Mouse (Mus musculus) forebrain, embryonic 16.5 days (tissue): ENCODE results near the gene Prr5. TPM values are rescaled to one million over a fixed set of nuclear protein-coding genes. Genes with fewer than 3 reads are reported as not detected.
A peak's percentile ranks its signal among the peaks of the same experiment; 100 is the strongest.

Experiments
- ATAC-seq: fragments of 200-750 bp; cut with Nextera tagmentation; 2 replicates; pipeline ENCODE4 v1.8.0; 2017; ENCODE audit warnings: mild to moderate bottlenecking, moderate library complexity
- H3K27ac ChIP-seq: fragments of 300-500 bp; sonication (generic); 2 replicates; pipeline ENCODE4 v1.5.1; 2014; ENCODE audit warnings: low read length, control low read depth
- H3K27me3 ChIP-seq: fragments of 300-500 bp; sonication (generic); replicated peaks from 2 replicates; pipeline ENCODE4 v1.6.1; 2014; ENCODE audit warnings: low read length; ENCODE audit not compliant: control insufficient read depth, insufficient read depth
- H3K36me3 ChIP-seq: fragments of 300-500 bp; sonication (generic); 2 replicates; pipeline ENCODE4 v1.6.1; 2014; ENCODE audit not compliant: control insufficient read depth, insufficient read depth
- H3K4me1 ChIP-seq: fragments of 300-500 bp; sonication (generic); replicated peaks from 2 replicates; pipeline ENCODE4 v1.6.1; 2014; ENCODE audit warnings: low read length; ENCODE audit not compliant: control insufficient read depth, insufficient read depth
- H3K4me2 ChIP-seq: fragments of 300-500 bp; sonication (generic); 2 replicates; pipeline ENCODE4 v1.6.1; 2014; ENCODE audit warnings: mild to moderate bottlenecking, low read length, control low read depth
- H3K4me3 ChIP-seq: fragments of 300-500 bp; sonication (generic); replicated peaks from 2 replicates; pipeline ENCODE4 v1.5.1; 2014; ENCODE audit warnings: mild to moderate bottlenecking, low read length, control low read depth
- H3K9ac ChIP-seq: fragments of 300-500 bp; sonication (generic); replicated peaks from 2 replicates; pipeline ENCODE4 v1.6.1; 2014; ENCODE audit warnings: low read depth, low read length, control low read depth
- H3K9me3 ChIP-seq: fragments of 300-500 bp; sonication (generic); 2 replicates; pipeline ENCODE4 v1.6.1; 2016; ENCODE audit warnings: low read length; ENCODE audit not compliant: control insufficient read depth
- WGBS: fragments of 180-500 bp; shearing (Covaris S2); extraction: QIAGEN DNeasy Blood & Tissue Kit; methylation state at CpG from one replicate; pipeline ENCODE4 v1.1.7; 2014; 5-methylcytosine and 5-hydroxymethylcytosine counted together
- polyA plus RNA-seq: library from polyadenylated mRNA; unstranded; fragments of >200 nt; fragmentation: Nextera tagmentation; extraction: Ambion mirVana; gene quantifications from 2 replicates; pipeline ENCODE4 v1.2.1, GENCODE M21; 2015

Gene Prr5
- polyA plus RNA-seq, 1 experiment from 2014 or later: 16.4 TPM

DNA sequence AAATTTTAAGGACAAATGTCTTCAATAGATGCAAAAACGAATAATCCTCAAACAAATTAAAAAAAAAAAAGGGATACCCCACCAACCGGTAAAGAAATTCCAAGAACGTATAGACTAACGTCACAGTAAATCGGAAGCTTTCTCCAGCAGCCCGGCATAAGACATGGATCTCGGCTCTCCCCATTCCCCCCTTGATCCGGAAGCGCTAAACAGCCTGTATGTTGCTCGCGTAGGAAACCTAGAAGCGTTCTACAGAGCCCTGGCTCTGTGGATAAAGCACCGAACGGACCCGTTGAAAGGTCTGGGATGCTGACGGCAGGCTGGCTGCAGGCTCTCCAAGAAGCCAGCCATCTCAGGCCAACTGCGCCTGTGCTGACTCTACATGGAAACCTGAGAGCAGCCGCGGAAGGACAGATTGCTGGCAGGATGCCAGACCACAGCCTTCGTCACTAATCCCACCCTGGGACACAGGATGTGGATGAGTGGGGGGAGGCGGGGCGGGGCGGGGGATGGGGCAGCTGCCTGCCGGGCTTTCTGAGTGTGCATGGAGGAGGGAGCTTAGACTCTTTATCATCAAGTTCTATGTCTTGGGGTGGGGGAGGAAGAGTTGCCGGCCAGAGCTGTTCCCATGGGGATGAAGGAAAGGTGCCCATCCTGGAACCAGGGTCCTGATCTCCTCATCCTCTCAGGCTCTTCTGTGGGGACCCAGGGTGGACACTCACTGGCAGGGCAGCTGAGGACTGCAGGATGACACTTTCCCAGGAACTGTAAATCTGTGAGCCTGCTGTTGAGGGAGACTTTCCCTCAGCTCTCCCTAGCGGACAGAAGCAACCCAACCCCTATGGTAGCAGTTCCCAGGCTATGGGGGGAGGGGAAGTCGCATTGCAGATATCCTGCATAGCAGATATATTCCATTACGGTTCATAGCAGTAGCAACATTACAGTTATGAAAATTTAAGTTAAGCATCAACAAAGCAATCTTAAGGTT, 15.1 kb upstream of the Prr5 start:
- 5% methylated on average over 28 of the region's 28 CpGs for WGBS
- Histone ChIP-seq H3K4me3 (peak overlapping the region; percentile 50), H3K36me3 (no peaks in the 10 kb centered on the region), H3K4me1 (peaks cover 11% of the 10 kb centered on the region), H3K27ac (peak overlapping the region; percentile 92), H3K9ac (peak overlapping the region; percentile 67), H3K9me3 (no peaks in the 10 kb centered on the region), H3K4me2 (peak overlapping the region; percentile 74), H3K27me3 (no peaks in the 10 kb centered on the region)
- ATAC-seq: peak; percentile 90

DNA sequence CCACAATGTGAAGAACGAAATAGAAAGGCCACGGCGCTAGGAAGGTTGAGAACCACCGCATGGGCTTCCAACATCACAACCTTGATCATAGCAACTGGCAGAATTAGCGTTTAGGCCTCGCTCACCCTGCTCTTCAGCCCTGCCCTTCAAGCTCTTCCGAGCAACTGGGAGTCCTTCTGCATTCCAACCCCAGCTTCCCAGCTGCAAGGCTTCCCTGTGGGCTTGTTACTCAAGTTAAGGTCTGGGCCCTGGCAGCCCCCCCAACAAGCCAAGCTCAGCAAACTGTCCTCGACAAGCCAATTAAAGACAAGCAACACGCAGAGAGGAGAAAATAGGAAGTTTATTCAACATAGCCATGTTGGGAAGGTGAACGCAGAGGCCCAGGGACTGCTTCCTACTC, 14.4 kb upstream of the Prr5 start:
- peak overlapping the region; percentile 92 for H3K27ac ChIP-seq
- H3K4me2 ChIP-seq: no peak overlapping the region
- no peak for ATAC-seq
- no peaks in the 10 kb centered on the region for H3K9me3 ChIP-seq
- H3K4me1 ChIP-seq: peaks cover 11% of the 10 kb centered on the region
- H3K9ac ChIP-seq: no peak overlapping the region
- no peak overlapping the region for H3K4me3 ChIP-seq
- no peaks in the 10 kb centered on the region for H3K36me3 ChIP-seq
- 60% methylated on average over 10 of the region's 10 CpGs for WGBS
- H3K27me3 ChIP-seq: no peaks in the 10 kb centered on the region

GRCm38 (mm10) chr15:84656689-84657088, 12.7 kb upstream of the Prr5 start:
- no peak overlapping the region for H3K4me3 ChIP-seq
- ATAC-seq: no peak
- H3K4me2 ChIP-seq: no peak overlapping the region
- H3K9me3 ChIP-seq: no peaks in the 10 kb centered on the region
- H3K9ac ChIP-seq: no peak overlapping the region
- H3K4me1 ChIP-seq: peaks cover 11% of the 10 kb centered on the region
- H3K27ac ChIP-seq: no peak overlapping the region
- no peaks in the 10 kb centered on the region for H3K36me3 ChIP-seq
- 92% methylated on average over 3 of the region's 3 CpGs for WGBS
- H3K27me3 ChIP-seq: no peaks in the 10 kb centered on the region

GRCm38 (mm10) chr15:84657384-84658064, 11.9 kb upstream of the Prr5 start:
- H3K9me3 ChIP-seq: no peaks in the 10 kb centered on the region
- no peak overlapping the region for H3K9ac ChIP-seq
- no peaks in the 10 kb centered on the region for H3K27me3 ChIP-seq
- H3K4me3 ChIP-seq: no peak overlapping the region
- ATAC-seq: no peak
- WGBS: 41% methylated on average over 9 of the region's 9 CpGs
- peaks cover 12% of the 10 kb centered on the region for H3K4me1 ChIP-seq
- H3K4me2 ChIP-seq: no peak overlapping the region
- H3K36me3 ChIP-seq: no peaks in the 10 kb centered on the region
- no peak overlapping the region for H3K27ac ChIP-seq

GRCm38 (mm10) chr15:84658655-84659054, 10.8 kb upstream of the Prr5 start:
- no peak overlapping the region for H3K27ac ChIP-seq
- 84% methylated on average over 5 of the region's 5 CpGs for WGBS
- H3K36me3 ChIP-seq: no peaks in the 10 kb centered on the region
- no peak for ATAC-seq
- no peak overlapping the region for H3K4me2 ChIP-seq
- no peaks in the 10 kb centered on the region for H3K27me3 ChIP-seq
- H3K4me1 ChIP-seq: peaks cover 20% of the 10 kb centered on the region
- no peaks in the 10 kb centered on the region for H3K9me3 ChIP-seq
- H3K9ac ChIP-seq: no peak overlapping the region
- no peak overlapping the region for H3K4me3 ChIP-seq

DNA sequence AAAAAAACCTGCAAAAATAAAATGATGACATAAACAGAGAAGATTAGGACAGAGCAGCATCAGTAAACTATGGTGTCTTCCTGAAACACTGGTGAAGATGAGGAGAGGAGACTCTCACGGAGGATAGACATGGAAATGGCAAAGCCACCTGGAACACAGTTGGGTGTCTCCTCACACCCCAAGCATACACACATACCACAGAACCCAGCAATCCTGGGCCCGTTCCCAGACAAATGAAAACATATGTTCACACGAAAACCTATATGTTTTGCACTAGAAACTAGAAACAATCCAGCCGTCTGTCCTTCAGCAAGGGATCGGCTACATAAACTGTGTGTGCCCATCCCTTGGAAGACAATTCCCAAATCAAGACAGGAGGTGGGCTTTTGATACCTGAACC, 9.6 kb upstream of the Prr5 start:
- no peak overlapping the region for H3K27ac ChIP-seq
- 69% methylated on average over 5 of the region's 5 CpGs for WGBS
- no peaks in the 10 kb centered on the region for H3K27me3 ChIP-seq
- H3K4me2 ChIP-seq: no peak overlapping the region
- peaks cover 22% of the 10 kb centered on the region for H3K4me1 ChIP-seq
- H3K36me3 ChIP-seq: no peaks in the 10 kb centered on the region
- H3K9me3 ChIP-seq: no peaks in the 10 kb centered on the region
- H3K9ac ChIP-seq: no peak overlapping the region
- no peak overlapping the region for H3K4me3 ChIP-seq
- no peak for ATAC-seq

DNA sequence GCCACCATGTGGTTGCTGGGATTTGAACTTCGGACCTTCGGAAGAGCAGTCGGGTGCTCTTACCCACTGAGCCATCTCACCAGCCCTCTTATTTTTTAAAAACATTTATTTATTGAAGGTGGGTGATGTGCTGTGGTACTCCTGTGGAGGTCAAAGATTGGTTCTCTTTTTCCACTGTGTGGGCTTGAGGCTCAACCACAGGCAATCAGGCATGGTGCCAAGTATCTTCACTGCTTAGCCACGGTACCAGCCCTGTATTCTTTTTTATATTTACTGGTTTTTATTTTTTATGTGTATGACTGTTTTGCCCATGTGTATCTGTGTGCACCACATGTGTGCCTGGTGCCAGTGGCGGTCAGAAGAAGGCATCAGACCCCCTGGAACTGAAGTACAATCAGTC, 8.1 kb upstream of the Prr5 start:
- WGBS: 81% methylated on average over 5 of the region's 5 CpGs

GRCm38 (mm10) chr15:84662952-84663684, 6.3 kb upstream of the Prr5 start:
- Histone ChIP-seq H3K36me3 (no peaks in the 10 kb centered on the region), H3K4me1 (peaks cover 24% of the 10 kb centered on the region), H3K4me3 (peak overlapping the region; percentile 60), H3K9ac (peak overlapping the region; percentile 60), H3K4me2 (peak overlapping the region; percentile 77), H3K9me3 (no peaks in the 10 kb centered on the region), H3K27ac (no peak overlapping the region), H3K27me3 (no peaks in the 10 kb centered on the region)
- ATAC-seq: peak; percentile 78
- under 1% methylated on average over 56 of the region's 56 CpGs for WGBS

More for the DNA sequence above, 8.1 kb upstream of the Prr5 start:
- Histone ChIP-seq H3K4me1 (peaks cover 24% of the 10 kb centered on the region), H3K4me2 (no peak overlapping the region), H3K9ac (no peak overlapping the region), H3K36me3 (no peaks in the 10 kb centered on the region), H3K9me3 (no peaks in the 10 kb centered on the region), H3K4me3 (no peak overlapping the region), H3K27ac (no peak overlapping the region), H3K27me3 (no peaks in the 10 kb centered on the region)
- no peak for ATAC-seq

DNA sequence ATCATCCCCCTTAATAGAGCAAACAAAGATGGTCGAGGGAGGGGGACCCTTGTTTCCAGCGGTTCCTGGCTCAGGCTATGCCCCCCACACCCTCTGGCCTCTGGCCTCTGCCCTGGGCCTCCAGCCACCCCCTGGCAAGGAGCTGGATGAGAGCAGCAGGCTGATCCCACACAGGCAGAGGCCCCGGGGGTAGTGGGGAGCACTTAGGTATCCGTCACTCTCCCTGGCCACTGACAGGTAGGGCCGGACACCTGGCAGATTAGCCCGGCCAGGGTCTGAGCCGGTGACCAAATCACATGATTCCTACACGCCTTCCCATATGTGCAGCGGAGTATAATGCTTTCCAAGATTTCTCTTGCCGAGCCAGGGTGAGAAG, 5.7 kb upstream of the Prr5 start:
- WGBS: 53% methylated on average over 10 of the region's 10 CpGs
- peaks cover 24% of the 10 kb centered on the region for H3K4me1 ChIP-seq
- ATAC-seq: peak; percentile 8; the same call in 1 of the 2 replicates
- no peak overlapping the region for H3K27ac ChIP-seq
- H3K9me3 ChIP-seq: no peaks in the 10 kb centered on the region
- H3K9ac ChIP-seq: peak overlapping the region; percentile 60
- H3K4me3 ChIP-seq: peak overlapping the region; percentile 60
- no peaks in the 10 kb centered on the region for H3K36me3 ChIP-seq
- H3K4me2 ChIP-seq: peak overlapping the region; percentile 77
- no peaks in the 10 kb centered on the region for H3K27me3 ChIP-seq
